Mouse (Mus musculus) MEL (cell line): ENCODE data around the gene Mcm9.

Experiments used
- CTCF ChIP-seq, 3 experiments: IDR thresholded peaks in 2 of 3; conservative IDR thresholded peaks in 1 of 3; 2 replicates each; pipeline ENCODE4 v1.5.1; 2011 to 2012; ENCODE audit warnings: low read length in 3 of 3, low read depth in 2 of 3, mild to moderate bottlenecking in 2 of 3, improper control_type of control experiment in 1 of 3, inconsistent platforms in 1 of 3, mixed read lengths in 1 of 3, moderate library complexity in 1 of 3; ENCODE audit not compliant: control insufficient read depth in 1 of 3, insufficient read depth in 1 of 3, poor library complexity in 1 of 3, severe bottlenecking in 1 of 3
- E2F4 ChIP-seq: IDR thresholded peaks from 2 replicates; pipeline ENCODE4 v1.6.1; 2011; ENCODE audit warnings: low read depth, low read length, improper control_type of control experiment, borderline replicate concordance
- EP300 ChIP-seq, 2 experiments: IDR thresholded peaks; 2 replicates each; pipeline ENCODE4 v1.6.1; 2011; ENCODE audit warnings: improper control_type of control experiment in 2 of 2, low read length in 2 of 2, low read depth in 1 of 2, mild to moderate bottlenecking in 1 of 2
- GABPA ChIP-seq: IDR thresholded peaks from 2 replicates; pipeline ENCODE4 v1.6.1; 2012; ENCODE audit warnings: low read depth, mild to moderate bottlenecking, inconsistent platforms, low read length, improper control_type of control experiment, moderate library complexity
- KAT2A ChIP-seq: conservative IDR thresholded peaks from 2 replicates; pipeline ENCODE4 v1.6.1; 2012; ENCODE audit warnings: low read depth, low read length, improper control_type of control experiment, inconsistent platforms
- MAX ChIP-seq: IDR thresholded peaks from 2 replicates; pipeline ENCODE4 v1.6.1; 2011; ENCODE audit warnings: low read length, improper control_type of control experiment
- MYC ChIP-seq: IDR thresholded peaks from 2 replicates; pipeline ENCODE4 v1.6.1; 2011; ENCODE audit warnings: low read depth, mild to moderate bottlenecking, low read length, improper control_type of control experiment, moderate library complexity
- POLR2A ChIP-seq, 2 experiments: IDR thresholded peaks; 2 replicates each; pipeline ENCODE4 v1.6.1; 2011 to 2012; ENCODE audit warnings: low read length in 2 of 2, mild to moderate bottlenecking in 2 of 2, control low read depth in 1 of 2, improper control_type of control experiment in 1 of 2, low read depth in 1 of 2, moderate library complexity in 1 of 2; ENCODE audit not compliant: control insufficient read depth in 1 of 2, insufficient read depth in 1 of 2, poor library complexity in 1 of 2
- POLR2AphosphoS2 ChIP-seq: IDR thresholded peaks from 2 replicates; pipeline ENCODE4 v1.6.1; 2011; ENCODE audit warnings: low read length, improper control_type of control experiment
- POLR2AphosphoS5 ChIP-seq: IDR thresholded peaks from 2 replicates; pipeline ENCODE4 v1.6.1; 2012; ENCODE audit warnings: low read depth, borderline replicate concordance, mild to moderate bottlenecking, inconsistent platforms, low read length, moderate library complexity, mixed read lengths
- RAD21 ChIP-seq: IDR thresholded peaks from 2 replicates; pipeline ENCODE4 v1.6.1; 2011; ENCODE audit warnings: mild to moderate bottlenecking, low read depth, low read length, improper control_type of control experiment
- TBP ChIP-seq: IDR thresholded peaks from 2 replicates; pipeline ENCODE4 v1.8.0; 2011; ENCODE audit warnings: low read depth, low read length, improper control_type of control experiment
- TCF12 ChIP-seq: IDR thresholded peaks from 2 replicates; pipeline ENCODE4 v1.6.1; 2014; ENCODE audit warnings: low read depth, mild to moderate bottlenecking, inconsistent platforms, low read length, improper control_type of control experiment, moderate library complexity
- USF1 ChIP-seq: IDR thresholded peaks from 2 replicates; pipeline ENCODE4 v1.6.1; 2014; ENCODE audit warnings: low read depth, mild to moderate bottlenecking, inconsistent platforms, low read length, improper control_type of control experiment, moderate library complexity

DNA sequence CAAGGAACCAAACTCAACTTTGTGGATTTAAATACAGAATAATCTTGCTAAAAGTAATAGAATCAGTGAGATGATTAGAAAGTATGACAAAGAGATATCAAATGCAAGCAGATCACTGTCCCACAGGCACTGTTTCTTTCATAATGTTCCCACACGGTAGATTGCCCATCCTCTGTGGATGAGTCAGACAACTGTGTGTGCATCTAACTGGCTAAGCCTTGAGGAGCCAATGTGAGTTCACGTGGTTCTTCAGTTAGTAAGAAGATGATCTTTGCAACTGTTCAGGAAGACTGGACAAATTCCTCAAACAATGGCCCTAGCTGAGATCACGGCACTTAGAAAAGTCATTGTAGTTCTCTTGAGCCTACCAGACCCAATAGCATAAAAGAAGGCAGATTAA is 102.9 kb downstream of the Mcm9 start:
- TF ChIP-seq TCF12 (no peak), EP300 (IDR thresholded peaks at IDR 0.05; ENCODE audit: low read depth in 1 of 2, low read length in 2 of 2) (no peak), MAX (no peak), E2F4 (no peak), POLR2AphosphoS2 (no peak), CTCF (IDR thresholded peaks at IDR 0.05 in 2 of 3, conservative IDR thresholded peaks at IDR 0.05 in 1 of 3; ENCODE audit: control insufficient read depth in 1 of 3, insufficient read depth in 1 of 3, low read depth in 2 of 3, low read length in 3 of 3, poor library complexity in 1 of 3, severe bottlenecking in 1 of 3) (no peak), GABPA (no peak), RAD21 (no peak), USF1 (no peak), POLR2AphosphoS5 (no peak), KAT2A (no peak), MYC (no peak), POLR2A (IDR thresholded peaks at IDR 0.05; ENCODE audit: control insufficient read depth in 1 of 2, insufficient read depth in 1 of 2, low read depth in 1 of 2, low read length in 2 of 2, poor library complexity in 1 of 2) (no peak), TBP (no peak)
